Mouse (Mus musculus) midbrain, embryonic 16.5 days (tissue): ENCODE data around the gene D1Ertd622e. TPM values are rescaled to one million over a fixed set of nuclear protein-coding genes. Genes with fewer than 3 reads are reported as not detected.

Experiments
- ATAC-seq: fragments of 200-750 bp; cut with Nextera tagmentation; 2 replicates; pipeline ENCODE4 v1.8.0; 2017; ENCODE audit warnings: moderate TSS enrichment
- H3K27ac ChIP-seq: fragments of 300-500 bp; sonication (generic); 2 replicates; pipeline ENCODE4 v1.5.1; 2014; ENCODE audit warnings: mild to moderate bottlenecking, low read length, mixed read lengths
- H3K27me3 ChIP-seq: fragments of 300-500 bp; sonication (generic); 2 replicates; pipeline ENCODE4 v1.6.1; 2014; ENCODE audit warnings: low read depth, low read length, mixed read lengths; ENCODE audit not compliant: control insufficient read depth, insufficient read depth
- H3K36me3 ChIP-seq: fragments of 300-500 bp; sonication (generic); 2 replicates; pipeline ENCODE4 v1.6.1; 2014; ENCODE audit warnings: mild to moderate bottlenecking, low read length, moderate library complexity, mixed read lengths; ENCODE audit not compliant: control insufficient read depth, insufficient read depth
- H3K4me1 ChIP-seq: fragments of 300-500 bp; sonication (generic); 2 replicates; pipeline ENCODE4 v1.6.1; 2014; ENCODE audit warnings: mild to moderate bottlenecking, low read length, mixed read lengths; ENCODE audit not compliant: control insufficient read depth, insufficient read depth
- H3K4me2 ChIP-seq: fragments of 300-500 bp; sonication (generic); 2 replicates; pipeline ENCODE4 v1.6.1; 2014; ENCODE audit warnings: mild to moderate bottlenecking, low read length, mixed read lengths
- H3K4me3 ChIP-seq: fragments of 300-500 bp; sonication (generic); 2 replicates; pipeline ENCODE4 v1.5.1; 2014; ENCODE audit warnings: low read depth, mild to moderate bottlenecking, low read length, moderate library complexity, mixed read lengths
- H3K9ac ChIP-seq: fragments of 300-500 bp; sonication (generic); 2 replicates; pipeline ENCODE4 v1.6.1; 2014; ENCODE audit warnings: low read depth, low read length, mixed read lengths
- H3K9me3 ChIP-seq: fragments of 300-500 bp; sonication (generic); replicated peaks from 2 replicates; pipeline ENCODE4 v1.6.1; 2014; ENCODE audit warnings: mild to moderate bottlenecking, low read length, mixed read lengths; ENCODE audit not compliant: control insufficient read depth, poor library complexity, severe bottlenecking
- WGBS: fragments of 180-500 bp; shearing (Covaris S2); extraction: QIAGEN DNeasy Blood & Tissue Kit; methylation state at CpG from one replicate; pipeline ENCODE4 v1.1.7; 2014; 5-methylcytosine and 5-hydroxymethylcytosine counted together
- polyA plus RNA-seq: library from polyadenylated mRNA; unstranded; fragments of >200 nt; fragmentation: Nextera tagmentation; extraction: Ambion mirVana; gene quantifications from 2 replicates; pipeline ENCODE4 v1.2.1, GENCODE M21; 2015

Gene D1Ertd622e
- polyA plus RNA-seq, 1 experiment from 2014 or later = 64.9 TPM

DNA sequence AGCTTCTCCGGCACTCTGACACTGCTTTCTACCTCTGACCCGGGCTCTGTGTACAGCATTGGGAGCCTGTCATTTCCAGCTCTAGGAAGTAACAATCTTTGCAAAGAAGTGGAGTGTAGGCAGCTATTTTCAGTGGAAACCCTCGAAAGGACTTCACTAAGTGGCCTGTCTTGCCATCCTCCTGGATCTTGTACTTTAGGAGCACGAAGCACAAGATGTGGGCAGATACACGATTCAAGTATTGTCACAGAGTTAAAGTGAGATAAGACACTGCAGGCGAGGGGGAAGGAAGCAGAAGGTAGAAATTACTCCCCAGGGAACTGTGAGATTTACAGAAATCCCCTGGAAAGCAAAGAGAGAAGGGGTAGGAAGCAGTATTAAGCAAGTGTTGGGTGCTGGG, 36.4 kb downstream of the D1Ertd622e start:
- Histone ChIP-seq H3K27ac (no peak overlapping the region), H3K9me3 (no peaks in the 10 kb centered on the region), H3K4me3 (no peak overlapping the region), H3K27me3 (no peaks in the 10 kb centered on the region), H3K36me3 (no peaks in the 10 kb centered on the region), H3K4me2 (no peak overlapping the region), H3K9ac (no peak overlapping the region), H3K4me1 (peaks cover 17% of the 10 kb centered on the region)
- WGBS = 72% methylated on average over 6 of the region's 6 CpGs
- no peak for ATAC-seq

DNA sequence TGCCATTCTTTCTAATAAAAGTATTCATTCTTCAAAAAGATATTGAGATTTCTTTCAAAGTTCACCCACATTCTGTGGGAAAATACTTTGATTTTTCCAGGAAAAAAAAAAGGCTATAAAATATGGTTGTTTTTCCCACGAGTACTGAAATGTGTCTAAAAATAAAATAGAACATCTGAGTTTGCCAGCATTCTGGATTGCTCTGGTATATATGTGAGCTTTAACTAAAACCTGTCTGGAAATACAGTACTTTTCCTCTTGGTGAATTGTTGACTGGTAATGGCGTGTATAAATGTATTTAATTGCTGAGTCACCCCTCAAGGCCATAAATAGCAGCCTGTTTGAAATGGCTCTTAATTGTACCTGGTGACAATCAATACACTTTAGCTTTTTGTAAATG, 37.5 kb downstream of the D1Ertd622e start:
- Histone ChIP-seq H3K27me3 (no peaks in the 10 kb centered on the region), H3K4me3 (no peak overlapping the region), H3K36me3 (no peaks in the 10 kb centered on the region), H3K27ac (no peak overlapping the region), H3K9ac (no peak overlapping the region), H3K9me3 (no peaks in the 10 kb centered on the region), H3K4me2 (no peak overlapping the region), H3K4me1 (peaks cover 12% of the 10 kb centered on the region)
- WGBS = 80% methylated on average over 2 of the region's 2 CpGs
- ATAC-seq = no peak

DNA sequence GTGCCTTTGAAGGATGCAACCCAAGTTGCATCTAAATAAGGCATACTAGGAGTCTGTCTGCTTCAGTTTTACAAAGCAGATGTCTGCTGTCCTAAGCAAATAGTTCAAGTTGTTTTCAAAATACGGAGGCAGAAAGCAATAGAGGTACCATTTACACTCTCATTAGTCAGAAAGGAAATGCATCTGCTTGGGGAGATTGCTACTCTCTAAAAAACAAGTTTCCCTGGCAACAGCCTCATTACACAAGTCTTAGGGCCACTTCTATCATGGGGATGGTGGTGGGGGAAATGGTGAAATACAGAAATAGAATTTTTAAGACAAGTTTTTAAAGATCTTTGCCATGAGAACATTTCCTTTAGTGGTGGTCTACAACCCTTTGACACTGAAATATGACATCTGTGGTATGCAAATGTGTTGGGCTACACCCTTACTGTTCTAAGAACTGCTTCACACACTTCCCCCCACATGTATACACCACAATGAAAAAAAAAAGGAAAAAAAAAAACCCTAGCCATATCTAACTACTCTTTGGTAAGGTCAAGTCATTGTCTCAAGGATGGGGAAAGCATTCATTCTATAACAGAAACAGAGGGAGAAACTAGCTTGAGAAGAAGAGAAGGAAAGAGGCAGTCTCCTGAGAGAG, 38.5 kb downstream of the D1Ertd622e start:
- ATAC-seq = no peak
- WGBS = 13% methylated on average over 1 of the region's 1 CpGs
- no peak overlapping the region for H3K27ac ChIP-seq
- peaks cover 12% of the 10 kb centered on the region for H3K4me1 ChIP-seq
- no peak overlapping the region for H3K4me3 ChIP-seq
- no peaks in the 10 kb centered on the region for H3K9me3 ChIP-seq
- no peak overlapping the region for H3K9ac ChIP-seq
- no peak overlapping the region for H3K4me2 ChIP-seq
- H3K36me3 ChIP-seq = no peaks in the 10 kb centered on the region
- no peaks in the 10 kb centered on the region for H3K27me3 ChIP-seq

DNA sequence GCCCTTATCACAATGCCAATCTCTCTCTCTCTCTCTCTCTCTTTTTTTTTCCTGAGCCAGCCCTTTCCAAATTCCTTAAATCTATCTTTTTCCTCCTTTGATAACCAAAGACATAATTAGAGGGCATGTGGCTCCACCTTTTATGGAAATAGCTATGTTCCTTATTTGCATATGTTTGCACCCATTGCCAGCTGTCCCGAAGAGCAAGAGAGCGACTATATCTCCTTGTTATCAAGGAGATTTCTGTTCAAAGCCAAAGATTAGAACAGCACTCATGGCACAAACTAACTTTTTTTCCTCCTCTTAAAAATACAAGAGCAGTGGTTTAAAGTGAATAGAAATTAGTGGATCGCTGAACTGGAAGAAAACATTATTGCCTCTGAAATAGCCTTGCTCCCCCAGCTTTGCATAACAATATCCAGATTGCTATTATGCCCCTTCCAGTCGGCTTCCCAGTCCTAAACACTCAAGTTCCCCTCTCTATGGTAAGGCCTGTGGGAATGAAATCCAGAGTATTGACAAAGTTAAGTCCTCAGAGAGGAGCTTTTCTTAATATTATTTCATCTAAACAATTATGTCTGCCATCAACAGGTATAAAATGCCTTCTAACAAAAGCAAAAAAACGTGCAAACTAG, 39.2 kb downstream of the D1Ertd622e start:
- no peak overlapping the region for H3K4me2 ChIP-seq
- no peak overlapping the region for H3K4me3 ChIP-seq
- H3K36me3 ChIP-seq = no peaks in the 10 kb centered on the region
- WGBS = 9% methylated on average over 5 of the region's 5 CpGs
- ATAC-seq = no peak
- no peak overlapping the region for H3K27ac ChIP-seq
- H3K9ac ChIP-seq = no peak overlapping the region
- peaks cover 12% of the 10 kb centered on the region for H3K4me1 ChIP-seq
- no peaks in the 10 kb centered on the region for H3K27me3 ChIP-seq
- H3K9me3 ChIP-seq = no peaks in the 10 kb centered on the region

DNA sequence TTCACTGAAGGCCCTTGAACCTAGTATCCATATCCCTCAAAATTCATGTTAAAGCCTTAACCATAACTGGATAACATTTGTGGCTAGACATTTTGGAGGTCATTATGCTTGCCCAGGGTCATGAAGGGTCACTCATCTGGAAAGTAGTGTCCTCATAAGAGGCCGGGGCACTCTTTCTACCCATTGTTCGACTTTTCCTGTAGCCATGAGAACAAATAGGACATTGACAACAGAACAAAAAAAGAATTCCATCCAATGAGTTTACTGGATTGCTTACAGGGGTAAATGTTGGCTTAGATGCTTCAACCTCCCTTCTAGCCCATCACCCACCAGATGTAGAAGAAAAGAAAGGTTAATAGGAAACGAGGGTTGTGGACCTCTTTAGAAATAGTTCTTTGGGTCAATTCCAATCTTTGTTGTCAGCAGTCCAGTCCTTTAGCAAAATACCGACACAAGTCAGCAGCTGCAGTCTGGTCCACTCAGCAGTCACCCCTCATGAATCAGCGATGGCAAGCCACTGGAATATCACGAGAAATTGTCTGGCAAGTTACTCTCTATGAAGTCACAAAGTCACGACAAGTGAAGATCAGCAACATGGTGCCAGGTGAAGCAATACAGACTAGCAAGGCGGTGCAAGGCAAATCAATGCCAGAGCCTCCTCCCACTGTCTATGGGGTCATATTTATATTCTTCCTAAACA, 42.1 kb downstream of the D1Ertd622e start:
- H3K4me2 ChIP-seq = no peak overlapping the region
- H3K27ac ChIP-seq = no peak overlapping the region
- H3K36me3 ChIP-seq = no peaks in the 10 kb centered on the region
- no peak for ATAC-seq
- H3K9me3 ChIP-seq = no peaks in the 10 kb centered on the region
- peaks cover 12% of the 10 kb centered on the region for H3K4me1 ChIP-seq
- no peak overlapping the region for H3K4me3 ChIP-seq
- no peaks in the 10 kb centered on the region for H3K27me3 ChIP-seq
- 81% methylated on average over 8 of the region's 8 CpGs for WGBS
- no peak overlapping the region for H3K9ac ChIP-seq

DNA sequence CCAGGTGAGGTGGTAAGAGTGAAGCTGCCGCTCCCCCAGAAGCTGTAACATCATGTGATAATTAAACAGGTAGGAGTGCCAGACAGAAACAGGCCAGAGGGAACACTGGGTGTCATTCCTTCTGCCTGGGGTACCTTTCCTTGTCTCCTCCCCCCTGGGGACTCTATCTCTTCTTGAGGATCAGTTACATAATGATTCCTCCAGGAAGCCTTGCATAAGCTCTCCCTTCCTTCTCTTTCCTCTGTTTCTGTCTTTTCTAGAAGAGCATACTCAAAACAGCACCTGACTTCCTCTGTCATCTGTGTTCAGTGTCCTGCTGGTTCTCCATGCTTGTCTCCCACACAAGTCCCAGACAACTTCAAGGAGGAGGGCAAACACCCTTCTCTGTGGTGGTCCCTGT, 46.3 kb downstream of the D1Ertd622e start:
- 85% methylated on average over 1 of the region's 1 CpGs for WGBS
- ATAC-seq = no peak
- no peaks in the 10 kb centered on the region for H3K36me3 ChIP-seq
- H3K4me1 ChIP-seq = no peaks in the 10 kb centered on the region
- H3K9ac ChIP-seq = no peak overlapping the region
- no peak overlapping the region for H3K27ac ChIP-seq
- H3K9me3 ChIP-seq = no peaks in the 10 kb centered on the region
- no peak overlapping the region for H3K4me2 ChIP-seq
- H3K4me3 ChIP-seq = no peak overlapping the region
- no peaks in the 10 kb centered on the region for H3K27me3 ChIP-seq

DNA sequence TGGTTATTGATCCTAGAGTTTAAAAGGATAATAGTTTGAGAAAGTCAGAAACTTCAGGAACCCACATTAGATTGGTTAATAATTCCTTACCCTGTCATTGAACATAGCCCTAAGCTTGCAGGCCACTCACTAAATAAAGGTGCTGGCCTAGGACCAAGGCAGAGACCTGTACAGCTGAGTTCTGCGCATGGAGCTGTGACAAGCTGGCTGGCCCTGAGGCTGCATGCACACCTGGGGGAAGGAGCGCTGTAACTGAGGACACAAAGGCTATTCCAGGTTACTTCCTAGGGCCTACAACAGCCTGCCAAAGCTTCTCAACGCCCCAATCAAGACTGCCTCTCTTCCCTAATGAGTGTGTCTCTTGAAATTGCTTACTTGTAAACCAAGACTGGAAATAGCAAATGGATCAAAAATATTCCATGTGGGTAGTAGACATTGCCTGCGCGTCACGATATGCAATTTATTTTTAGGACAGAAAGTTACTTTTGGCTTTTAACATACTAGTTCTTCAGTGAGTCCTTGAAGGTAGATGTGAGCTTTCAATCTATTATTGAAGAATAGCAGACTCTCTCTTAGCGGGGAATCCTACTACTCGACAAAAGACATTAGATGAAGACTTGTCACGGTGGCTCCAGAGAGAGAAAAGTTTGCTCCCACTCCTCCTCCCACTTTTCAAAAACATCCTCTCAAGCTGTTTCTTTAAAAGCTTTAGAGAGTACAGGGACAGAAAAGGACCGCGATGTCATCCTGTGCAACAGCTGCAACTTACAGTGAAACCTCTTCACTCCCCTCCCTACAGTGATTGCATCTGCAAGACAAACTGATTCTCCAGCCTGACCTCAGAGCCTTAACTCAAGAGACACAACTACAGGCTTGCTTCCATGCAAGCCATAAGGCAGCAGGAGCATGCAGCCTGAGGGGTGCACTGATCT, 47.1 kb downstream of the D1Ertd622e start:
- Histone ChIP-seq H3K36me3 (no peaks in the 10 kb centered on the region), H3K27me3 (no peaks in the 10 kb centered on the region), H3K4me3 (no peak overlapping the region), H3K9ac (no peak overlapping the region), H3K4me2 (no peak overlapping the region), H3K4me1 (no peaks in the 10 kb centered on the region), H3K27ac (no peak overlapping the region), H3K9me3 (no peaks in the 10 kb centered on the region)
- ATAC-seq = no peak
- WGBS = 79% methylated on average over 11 of the region's 11 CpGs

DNA sequence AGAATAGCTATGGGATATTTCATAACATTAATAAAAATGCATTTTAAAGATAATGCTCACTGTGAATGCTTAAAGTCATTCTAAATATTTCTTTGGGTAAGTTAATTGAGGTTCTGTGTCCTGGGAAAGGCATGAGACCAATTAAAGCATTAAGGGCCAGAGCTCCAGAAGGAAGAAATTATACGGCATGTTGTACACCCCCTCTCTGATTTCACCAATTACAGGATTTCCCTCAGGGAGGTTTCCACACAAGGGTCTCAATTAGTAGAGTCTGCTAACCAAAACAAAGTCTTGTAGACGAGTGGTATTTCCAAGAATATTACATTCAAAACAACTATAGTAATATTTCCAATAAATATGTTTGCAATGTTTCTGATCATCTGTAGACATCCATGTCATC, 50.1 kb downstream of the D1Ertd622e start:
- Histone ChIP-seq H3K4me1 (no peaks in the 10 kb centered on the region), H3K4me2 (no peak overlapping the region), H3K9me3 (no peaks in the 10 kb centered on the region), H3K27ac (no peak overlapping the region), H3K9ac (no peak overlapping the region), H3K4me3 (no peak overlapping the region), H3K36me3 (no peaks in the 10 kb centered on the region), H3K27me3 (no peaks in the 10 kb centered on the region)
- ATAC-seq = no peak
- WGBS = 60% methylated on average over 2 of the region's 2 CpGs
